Mouse (Mus musculus) liver, embryonic 14.5 days (tissue): ENCODE results near the gene Slc19a2. TPM values are rescaled to one million over a fixed set of nuclear protein-coding genes. Genes with fewer than 3 reads are reported as not detected.
A peak's percentile ranks its signal among the peaks of the same experiment; 100 is the strongest.

Source experiments
- ATAC-seq: fragments of 200-750 bp; cut with Nextera tagmentation; 2 replicates; pipeline ENCODE4 v1.8.0; 2017; ENCODE audit warnings: moderate number of reproducible peaks, mild to moderate bottlenecking, moderate library complexity; ENCODE audit not compliant: insufficient read depth
- DNase-seq, 3 experiments: peaks; one replicate each; pipeline ENCODE4 v3.0.0-alpha.2; 2012 to 2013; ENCODE audit warnings: low read depth in 3 of 3, low spot score in 3 of 3
- H3K27ac ChIP-seq: fragments of 300-500 bp; sonication (generic); 2 replicates; pipeline ENCODE4 v1.5.1; 2014; ENCODE audit warnings: moderate library complexity, mild to moderate bottlenecking, control low read depth, inconsistent platforms
- H3K27me3 ChIP-seq: fragments of 300-500 bp; sonication (generic); 2 replicates; pipeline ENCODE4 v1.6.1; 2014; ENCODE audit warnings: mild to moderate bottlenecking, low read length, moderate library complexity; ENCODE audit not compliant: control insufficient read depth, insufficient read depth
- H3K36me3 ChIP-seq: fragments of 300-500 bp; sonication (generic); replicated peaks from 2 replicates; pipeline ENCODE4 v1.6.1; 2014; ENCODE audit warnings: low read depth; ENCODE audit not compliant: control insufficient read depth, insufficient read depth
- H3K4me1 ChIP-seq, 2 experiments: fragments of 200-500 bp in 1 of 2; fragments of 300-500 bp in 1 of 2; sonication (generic) in 1 of 2; replicated peaks; 2 replicates each; pipeline ENCODE4 v1.6.1; 2012 to 2014; ENCODE audit warnings: antibody characterized with exemption in 1 of 2, inconsistent platforms in 1 of 2, low read length in 1 of 2; ENCODE audit not compliant: control insufficient read depth in 2 of 2, insufficient read depth in 2 of 2
- H3K4me2 ChIP-seq: fragments of 300-500 bp; sonication (generic); 2 replicates; pipeline ENCODE4 v1.6.1; 2014; ENCODE audit warnings: low read depth, mild to moderate bottlenecking, control low read depth, moderate library complexity
- H3K4me3 ChIP-seq, 2 experiments: fragments of 200-500 bp in 1 of 2; fragments of 300-500 bp in 1 of 2; sonication (generic) in 1 of 2; 2 replicates each; pipeline ENCODE4 v1.5.1; 2012 to 2014; ENCODE audit warnings: low read depth in 2 of 2, low read length in 2 of 2, mild to moderate bottlenecking in 2 of 2, control low read depth in 1 of 2, inconsistent platforms in 1 of 2, moderate library complexity in 1 of 2; ENCODE audit not compliant: insufficient read depth in 1 of 2
- H3K9ac ChIP-seq: fragments of 300-500 bp; sonication (generic); replicated peaks from 2 replicates; pipeline ENCODE4 v1.6.1; 2014; ENCODE audit warnings: mild to moderate bottlenecking, control low read depth, moderate library complexity
- H3K9me3 ChIP-seq: fragments of 300-500 bp; sonication (generic); 2 replicates; pipeline ENCODE4 v1.6.1; 2016; ENCODE audit warnings: low read length, mixed read lengths; ENCODE audit not compliant: control insufficient read depth
- CTCF ChIP-seq: IDR thresholded peaks from 2 replicates; pipeline ENCODE4 v1.5.1; 2016; ENCODE audit warnings: antibody characterized with exemption, low read depth, control low read depth
- EP300 ChIP-seq: IDR thresholded peaks from 2 replicates; pipeline ENCODE4 v1.6.1; 2016; ENCODE audit warnings: antibody characterized with exemption, low read depth
- WGBS: fragments of 180-500 bp; shearing (Covaris S2); extraction: QIAGEN DNeasy Blood & Tissue Kit; methylation state at CpG from one replicate; pipeline ENCODE4 v1.1.7; 2014; ENCODE audit not compliant: insufficient replicate concordance; 5-methylcytosine and 5-hydroxymethylcytosine counted together
- polyA plus RNA-seq, 2 experiments: library from polyadenylated mRNA; depleted of rRNA in 1 of 2; stranded (reverse) in 1 of 2; unstranded in 1 of 2; fragments of >200 nt; fragmentation: Nextera tagmentation in 1 of 2; extraction: Ambion mirVana in 1 of 2; gene quantifications; 2 replicates each; pipeline versions ENCODE4 v1.2.1 to v1.2.3; 2012 to 2014

The Slc19a2 gene
- polyA plus RNA-seq (2012; rRNA removed) (12.8 and 13.0 TPM in 2 replicates), polyA plus RNA-seq (2014; fragmentation: Nextera tagmentation; extraction: Ambion mirVana) (19.6 and 19.8 TPM in 2 replicates)

GRCm38 (mm10) chr1:164248465-164249331, at the start of gene Slc19a2:
Slc19a2 (plus strand) TSS chr1:164249046.
- peaks cover 21 to 22% of the 10 kb centered on the region in 2 experiments for H3K4me1 ChIP-seq
- H3K9me3 ChIP-seq = no peaks in the 10 kb centered on the region
- WGBS = under 1% methylated on average over 53 of the region's 79 CpGs

GRCm38 (mm10) chr1:164199551-164199950, 49.3 kb upstream of the Slc19a2 start:
- Histone ChIP-seq H3K27ac (no peak overlapping the region), H3K4me3 (no peak overlapping the region), H3K9ac (no peak overlapping the region), H3K4me1 (no peaks in the 10 kb centered on the region), H3K36me3 (no peaks in the 10 kb centered on the region), H3K4me2 (no peak overlapping the region), H3K27me3 (no peaks in the 10 kb centered on the region), H3K9me3 (no peaks in the 10 kb centered on the region)
- DNase-seq = no peak
- no peak for ATAC-seq
- TF ChIP-seq CTCF (no peak), EP300 (no peak)
- 63% methylated on average over 4 of the region's 4 CpGs for WGBS

More at GRCm38 (mm10) chr1:164248465-164249331, at the start of gene Slc19a2:
- peak within 1 kb of the TSS; percentile 69 for H3K27ac ChIP-seq
- peak; percentile 92 to 93 (median 92) for DNase-seq
- no peaks in the 10 kb centered on the region for H3K36me3 ChIP-seq
- ATAC-seq = peak; percentile 91
- peak within 1 kb of the TSS; percentile 81 to 91 for H3K4me3 ChIP-seq
- peak within 1 kb of the TSS; percentile 87 for H3K9ac ChIP-seq
- TF ChIP-seq CTCF = no peak
- TF ChIP-seq EP300 = no peak
- peak within 1 kb of the TSS; percentile 91 for H3K4me2 ChIP-seq
- no peaks in the 10 kb centered on the region for H3K27me3 ChIP-seq

- Histone ChIP-seq H3K9me3 (no peaks in the 10 kb centered on the region), H3K4me2 (no peak overlapping the region), H3K27me3 (no peaks in the 10 kb centered on the region), H3K9ac (no peak overlapping the region), H3K36me3 (no peaks in the 10 kb centered on the region), H3K27ac (no peak overlapping the region), H3K4me3 (no peak overlapping the region), H3K4me1 (peaks cover 0 to 3% of the 10 kb centered on the region in 2 experiments; a peak in 1 of 4 replicates)
- DNase-seq (peak; percentile 16 to 30 (median 24)), ATAC-seq (peak; percentile 41; the same call in 1 of the 2 replicates)
- WGBS = 57% methylated on average over 2 of the region's 2 CpGs
- TF ChIP-seq CTCF = no peak
- no peak for TF ChIP-seq EP300
These were observed 40.4 kb upstream of the Slc19a2 start for GRCm38 (mm10) chr1:164208437-164208836.

GRCm38 (mm10) chr1:164210899-164211298, 37.9 kb upstream of the Slc19a2 start:
- H3K27ac ChIP-seq = no peak overlapping the region
- ATAC-seq (no peak), DNase-seq (no peak)
- no peak overlapping the region for H3K4me2 ChIP-seq
- no peaks in the 10 kb centered on the region for H3K9me3 ChIP-seq
- no peaks in the 10 kb centered on the region for H3K27me3 ChIP-seq
- H3K36me3 ChIP-seq = no peaks in the 10 kb centered on the region
- no peak overlapping the region for H3K9ac ChIP-seq
- 69% methylated on average over 4 of the region's 4 CpGs for WGBS
- H3K4me1 ChIP-seq = peaks cover 0 to 3% of the 10 kb centered on the region in 2 experiments; a peak in 1 of 4 replicates
- H3K4me3 ChIP-seq = no peak overlapping the region
- no peak for TF ChIP-seq CTCF
- TF ChIP-seq EP300 = no peak

DNA sequence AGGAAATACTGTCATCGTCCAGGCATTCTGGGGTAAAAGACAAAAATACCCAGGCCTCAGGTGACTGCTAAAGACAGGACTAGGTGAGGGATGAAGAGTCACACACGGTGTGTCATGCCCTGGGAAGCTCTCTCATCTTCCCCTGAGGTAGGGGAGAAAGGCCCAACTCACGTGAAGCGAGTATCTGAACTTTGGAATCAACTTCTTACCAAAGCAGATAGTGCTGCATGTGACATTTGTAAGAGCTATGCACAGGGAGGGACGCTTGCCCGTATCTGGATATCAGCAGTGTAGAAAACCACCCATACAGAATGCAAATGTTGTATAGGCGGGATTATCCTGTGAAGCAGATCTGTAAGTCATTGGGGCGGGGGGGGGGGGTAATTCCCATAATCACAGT, 36.2 kb upstream of the Slc19a2 start:
- WGBS = 54% methylated on average over 8 of the region's 8 CpGs
- Histone ChIP-seq H3K4me3 (no peak overlapping the region), H3K4me1 (peaks cover 0 to 3% of the 10 kb centered on the region in 2 experiments; a peak in 1 of 4 replicates), H3K9me3 (no peaks in the 10 kb centered on the region), H3K27ac (no peak overlapping the region), H3K4me2 (no peak overlapping the region), H3K27me3 (no peaks in the 10 kb centered on the region), H3K36me3 (no peaks in the 10 kb centered on the region), H3K9ac (no peak overlapping the region)
- no peak for DNase-seq
- no peak for ATAC-seq
- no peak for TF ChIP-seq CTCF
- TF ChIP-seq EP300 = no peak
